Comparison of ENCODE assay signal across 33 mouse cellular contexts in the genomic region with DNA sequence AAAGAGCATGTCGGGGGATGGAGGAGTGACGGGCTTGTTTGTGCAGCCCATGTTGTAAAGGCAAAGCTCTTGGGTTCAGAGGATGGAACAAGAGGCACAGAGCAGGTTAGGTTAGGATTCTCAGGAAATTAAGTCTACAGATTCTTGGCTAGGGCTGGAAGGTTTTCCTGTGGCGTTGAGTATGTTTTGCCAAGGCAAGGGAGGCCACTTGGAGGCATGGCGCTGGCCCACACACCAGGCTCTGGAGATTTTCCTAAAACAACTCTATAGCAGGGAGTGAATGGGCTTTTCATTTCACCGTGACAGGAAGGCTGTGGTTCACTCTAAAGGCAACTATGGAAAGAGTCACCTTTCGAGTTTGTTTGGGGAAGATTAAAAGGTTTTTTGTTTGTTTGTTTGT. TPM values are rescaled to one million over a fixed set of nuclear protein-coding genes. Genes with fewer than 3 reads are reported as not detected.
DNase-seq lines count a peak whose midpoint lies in the region; ATAC-seq and TF ChIP-seq lines count a peak whose summit lies in the region.
"Had no signal": no experiment of that assay in that cellular context is flagged by ENCODE, and none has a peak within 500 bp of the region (broad histone marks: within the 10 kb centered on the region; RNA-seq: fewer than 3 reads in every experiment).

No protein-coding gene starts in this region.

- no peaks in the 10 kb centered on the region for H3K27me3 ChIP-seq in hindbrain, embryonic 16.5 days (replicated peaks; ENCODE audit: control insufficient read depth, insufficient read depth, low read length)
- H3K27me3 ChIP-seq in hindbrain, embryonic 11.5 days (ENCODE audit: control insufficient read depth, insufficient read depth, low read length): no peaks in the 10 kb centered on the region
- no peaks in the 10 kb centered on the region for H3K27me3 ChIP-seq in liver, embryonic 13.5 days
- no peaks in the 10 kb centered on the region for H3K27me3 ChIP-seq in liver, embryonic 11.5 days (replicated peaks; ENCODE audit: control insufficient read depth, insufficient read depth, low read length)
- no peaks in the 10 kb centered on the region for H3K27me3 ChIP-seq in limb, embryonic 14.5 days (ENCODE audit: control insufficient read depth, insufficient read depth, low read length)
- H3K27me3 ChIP-seq in liver, embryonic 16.5 days (ENCODE audit: control insufficient read depth, insufficient read depth, low read depth, low read length): no peaks in the 10 kb centered on the region
- H3K27me3 ChIP-seq: embryonic facial prominence, embryonic 12.5 days; heart, embryonic 13.5 days; neural tube, embryonic 12.5 days had no signal

- H3K9ac ChIP-seq in hindbrain, embryonic 16.5 days (ENCODE audit: low read depth, low read length): no peak overlapping the region
- H3K9ac ChIP-seq in hindbrain, embryonic 11.5 days (ENCODE audit: low read depth, low read length): no peak overlapping the region
- peak overlapping the region; percentile 49 for H3K9ac ChIP-seq in liver, embryonic 13.5 days
- H3K9ac ChIP-seq in liver, embryonic 11.5 days (ENCODE audit: low read depth, low read length): no peak overlapping the region
- H3K9ac ChIP-seq in limb, embryonic 14.5 days (ENCODE audit: low read depth, low read length, severe bottlenecking): no peak overlapping the region
- H3K9ac ChIP-seq in liver, embryonic 16.5 days (ENCODE audit: low read depth, low read length): no peak overlapping the region
- H3K9ac ChIP-seq: embryonic facial prominence, embryonic 12.5 days; heart, embryonic 13.5 days; neural tube, embryonic 12.5 days had no signal

- no peak for DNase-seq in hindbrain, embryonic 11.5 days (ENCODE audit: low spot score)
- DNase-seq in liver, embryonic 13.5 days: no peak
- DNase-seq in liver, embryonic 11.5 days (ENCODE audit: low spot score): no peak
- DNase-seq in limb, embryonic 14.5 days (ENCODE audit: low spot score): peak; percentile 45
- DNase-seq in lung, adult 2 months: no peak
- DNase-seq: adrenal gland, postnatal 25 days; cerebellum, adult 18-20 months; cerebellum, postnatal 25 days; heart, postnatal 10 days; kidney, adult 8-10 months; kidney, postnatal 4 days; layer of hippocampus, adult 9-11 months; lung, adult 18-20 months; lung, postnatal 10 days; right cerebral cortex, adult 18-20 months; right cerebral cortex, postnatal 4 days; thymus, adult 18-20 months; thymus, postnatal 25 days had no signal

- WGBS in hindbrain, embryonic 16.5 days: 63% methylated on average over 6 of the region's 6 CpGs
- 87% methylated on average over 6 of the region's 6 CpGs for WGBS in hindbrain, embryonic 11.5 days
- WGBS in liver, embryonic 13.5 days (ENCODE audit: insufficient replicate concordance): 76% methylated on average over 6 of the region's 6 CpGs
- 86% methylated on average over 6 of the region's 6 CpGs for WGBS in liver, embryonic 11.5 days
- 66% methylated on average over 6 of the region's 6 CpGs for WGBS in limb, embryonic 14.5 days
- 64% methylated on average over 6 of the region's 6 CpGs for WGBS in liver, embryonic 16.5 days (ENCODE audit: insufficient replicate concordance)
- 74% methylated on average over 6 of the region's 6 CpGs for WGBS in lung, adult 2 months

- H3K4me2 ChIP-seq in hindbrain, embryonic 16.5 days (ENCODE audit: low read length): no peak overlapping the region
- no peak overlapping the region for H3K4me2 ChIP-seq in hindbrain, embryonic 11.5 days (replicated peaks; ENCODE audit: low read depth, low read length)
- H3K4me2 ChIP-seq in liver, embryonic 13.5 days: peak overlapping the region; percentile 36
- no peak overlapping the region for H3K4me2 ChIP-seq in liver, embryonic 11.5 days
- H3K4me2 ChIP-seq in limb, embryonic 14.5 days (replicated peaks; ENCODE audit: low read depth, low read length, severe bottlenecking): no peak overlapping the region
- H3K4me2 ChIP-seq in liver, embryonic 16.5 days (ENCODE audit: low read depth, low read length): peak overlapping the region; percentile 10
- H3K4me2 ChIP-seq: embryonic facial prominence, embryonic 12.5 days; heart, embryonic 13.5 days; neural tube, embryonic 12.5 days had no signal

- peaks cover 16% of the 10 kb centered on the region for H3K4me1 ChIP-seq in hindbrain, embryonic 16.5 days (ENCODE audit: control insufficient read depth, insufficient read depth, low read depth, low read length)
- H3K4me1 ChIP-seq in hindbrain, embryonic 11.5 days (replicated peaks; ENCODE audit: control insufficient read depth, insufficient read depth, low read length): no peaks in the 10 kb centered on the region
- H3K4me1 ChIP-seq in liver, embryonic 13.5 days (replicated peaks): peaks cover 76% of the 10 kb centered on the region
- H3K4me1 ChIP-seq in liver, embryonic 11.5 days (replicated peaks; ENCODE audit: control insufficient read depth, insufficient read depth, low read length): peaks cover 6% of the 10 kb centered on the region; the same call in 1 of the 2 replicates
- H3K4me1 ChIP-seq in limb, embryonic 14.5 days (ENCODE audit: control insufficient read depth, insufficient read depth, low read length): peaks cover 9% of the 10 kb centered on the region; the same call in 1 of the 2 replicates
- H3K4me1 ChIP-seq in liver, embryonic 16.5 days (ENCODE audit: control insufficient read depth, low read depth, low read length): peaks cover 44% of the 10 kb centered on the region
- H3K4me1 ChIP-seq in lung, adult 2 months (ENCODE audit: control insufficient read depth, insufficient read depth, low read length): no peaks in the 10 kb centered on the region

- ATAC-seq in hindbrain, embryonic 16.5 days: no peak
- ATAC-seq in hindbrain, embryonic 11.5 days (ENCODE audit: low FRiP score): no peak
- no peak for ATAC-seq in liver, embryonic 13.5 days (ENCODE audit: low read depth)
- no peak for ATAC-seq in liver, embryonic 11.5 days (replicated peaks; ENCODE audit: low FRiP score)
- no peak for ATAC-seq in limb, embryonic 14.5 days (ENCODE audit: low FRiP score, low read depth)
- ATAC-seq in liver, embryonic 16.5 days (ENCODE audit: low read depth): no peak
- ATAC-seq: CD4-positive, CD25-positive, alpha-beta regulatory T cell, adult 4 months; forebrain, embryonic 16.5 days; intestine, embryonic 16.5 days; midbrain, embryonic 16.5 days had no signal

- no peaks in the 10 kb centered on the region for H3K36me3 ChIP-seq in hindbrain, embryonic 16.5 days (ENCODE audit: control insufficient read depth, insufficient read depth, low read length)
- H3K36me3 ChIP-seq in hindbrain, embryonic 11.5 days (ENCODE audit: control insufficient read depth, insufficient read depth, low read length): no peaks in the 10 kb centered on the region
- H3K36me3 ChIP-seq in liver, embryonic 13.5 days: no peaks in the 10 kb centered on the region
- no peaks in the 10 kb centered on the region for H3K36me3 ChIP-seq in liver, embryonic 11.5 days (ENCODE audit: control insufficient read depth, insufficient read depth, low read length)
- H3K36me3 ChIP-seq in limb, embryonic 14.5 days (ENCODE audit: control insufficient read depth, insufficient read depth, low read length): no peaks in the 10 kb centered on the region
- H3K36me3 ChIP-seq in liver, embryonic 16.5 days (ENCODE audit: control insufficient read depth, insufficient read depth): no peaks in the 10 kb centered on the region
- H3K36me3 ChIP-seq: embryonic facial prominence, embryonic 12.5 days; heart, embryonic 13.5 days; neural tube, embryonic 12.5 days had no signal

- 0 out of 2 replicates have a peak overlapping the region, but pooled peaks have one; percentile 5 for H3K27ac ChIP-seq in hindbrain, embryonic 16.5 days (ENCODE audit: low read depth, low read length)
- no peak overlapping the region for H3K27ac ChIP-seq in hindbrain, embryonic 11.5 days (ENCODE audit: low read depth, low read length)
- peak overlapping the region; percentile 77 for H3K27ac ChIP-seq in liver, embryonic 13.5 days
- H3K27ac ChIP-seq in liver, embryonic 11.5 days (ENCODE audit: low read depth, low read length): no peak overlapping the region
- H3K27ac ChIP-seq in limb, embryonic 14.5 days (replicated peaks; ENCODE audit: low read depth, low read length): peak overlapping the region; percentile 68
- H3K27ac ChIP-seq in liver, embryonic 16.5 days (ENCODE audit: low read length): no peak overlapping the region
- H3K27ac ChIP-seq: embryonic facial prominence, embryonic 12.5 days; forebrain, embryonic 10.5 days; heart, embryonic 13.5 days; kidney, postnatal 0 days; macrophage; midbrain, embryonic 10.5 days; neural tube, embryonic 12.5 days; stomach, postnatal 0 days had no signal

- no peak for TF ChIP-seq POLR2A in limb, embryonic 14.5 days (IDR thresholded peaks at IDR 0.05; ENCODE audit: borderline replicate concordance, extremely low read depth, insufficient read depth, insufficient read length)
- TF ChIP-seq POLR2A in lung, adult 2 months (IDR thresholded peaks at IDR 0.05; ENCODE audit: borderline replicate concordance, extremely low read depth, low read depth, low read length): no peak

- no peak for TF ChIP-seq CTCF in lung, adult 2 months (IDR thresholded peaks at IDR 0.05; ENCODE audit: insufficient read depth, low read length)

- no peaks in the 10 kb centered on the region for H3K9me3 ChIP-seq in hindbrain, embryonic 16.5 days (ENCODE audit: control insufficient read depth, low read length)
- H3K9me3 ChIP-seq in hindbrain, embryonic 11.5 days (ENCODE audit: control insufficient read depth, low read length): no peaks in the 10 kb centered on the region
- H3K9me3 ChIP-seq in liver, embryonic 13.5 days (replicated peaks): no peaks in the 10 kb centered on the region
- no peaks in the 10 kb centered on the region for H3K9me3 ChIP-seq in liver, embryonic 11.5 days (ENCODE audit: control insufficient read depth, low read length)
- H3K9me3 ChIP-seq in limb, embryonic 14.5 days (ENCODE audit: control insufficient read depth, low read length): no peaks in the 10 kb centered on the region
- H3K9me3 ChIP-seq in liver, embryonic 16.5 days (replicated peaks; ENCODE audit: control insufficient read depth, low read length): no peaks in the 10 kb centered on the region
- H3K9me3 ChIP-seq: embryonic facial prominence, embryonic 12.5 days; forebrain, embryonic 10.5 days; heart, embryonic 13.5 days; midbrain, embryonic 10.5 days; neural tube, embryonic 12.5 days had no signal

- H3K4me3 ChIP-seq in hindbrain, embryonic 16.5 days (ENCODE audit: low read length): no peak overlapping the region
- no peak overlapping the region for H3K4me3 ChIP-seq in hindbrain, embryonic 11.5 days (ENCODE audit: low read depth, low read length)
- H3K4me3 ChIP-seq in liver, embryonic 13.5 days (replicated peaks): no peak overlapping the region
- H3K4me3 ChIP-seq in liver, embryonic 11.5 days (ENCODE audit: low read depth, low read length): no peak overlapping the region
- no peak overlapping the region for H3K4me3 ChIP-seq in limb, embryonic 14.5 days (replicated peaks; ENCODE audit: low read length)
- H3K4me3 ChIP-seq in liver, embryonic 16.5 days (ENCODE audit: low read depth, low read length): no peak overlapping the region
- no peak overlapping the region for H3K4me3 ChIP-seq in lung, adult 2 months (replicated peaks; ENCODE audit: extremely low read depth, low read depth, low read length)
- H3K4me3 ChIP-seq: embryonic facial prominence, embryonic 12.5 days; forebrain, embryonic 10.5 days; heart, embryonic 13.5 days; midbrain, embryonic 10.5 days; myocyte; neural tube, embryonic 12.5 days had no signal

RNA-seq across cellular contexts. Expression of gene C530008M17Rik, which starts 32.3 kb away (rescaled TPM):
- polyA plus RNA-seq in hindbrain, embryonic 16.5 days (2015; fragmentation: Nextera tagmentation; extraction: Ambion mirVana): 51.0 and 53.4 TPM in 2 replicates
- polyA plus RNA-seq in hindbrain, embryonic 11.5 days (2014; fragmentation: Nextera tagmentation; extraction: Ambion mirVana): 47.5 and 58.5 TPM in 2 replicates
- 7.4 and 7.5 TPM in 2 replicates for polyA plus RNA-seq in liver, embryonic 13.5 days (2015; fragmentation: Nextera tagmentation; extraction: Ambion mirVana)
- polyA plus RNA-seq in liver, embryonic 11.5 days (2014; fragmentation: Nextera tagmentation; extraction: Ambion mirVana): 8.9 and 10.8 TPM in 2 replicates
- 24.0 and 26.5 TPM in 2 replicates for polyA plus RNA-seq in limb, embryonic 14.5 days (2012; rRNA removed)
- polyA plus RNA-seq in limb, embryonic 14.5 days (2014; fragmentation: Nextera tagmentation; extraction: Ambion mirVana): 12.6 and 15.1 TPM in 2 replicates
- polyA plus RNA-seq in liver, embryonic 16.5 days (2015; fragmentation: Nextera tagmentation; extraction: Ambion mirVana): 5.7 and 6.0 TPM in 2 replicates
- polyA plus RNA-seq in lung, adult 2 months (2012; rRNA removed): 4.9 and 6.0 TPM in 2 replicates

Comparison
In these comparisons a context has a peak if more than half of its experiments do, and no peak if none do; other contexts are left out.
1. H3K27ac ChIP-seq: peak in hindbrain, embryonic 16.5 days (single experiment), liver, embryonic 13.5 days (single experiment) and limb, embryonic 14.5 days (single experiment); none in hindbrain, embryonic 11.5 days (single experiment), liver, embryonic 11.5 days (single experiment) and liver, embryonic 16.5 days (single experiment).
2. H3K4me2 ChIP-seq: peak in liver, embryonic 13.5 days (single experiment) and liver, embryonic 16.5 days (single experiment); none in hindbrain, embryonic 16.5 days (single experiment), hindbrain, embryonic 11.5 days (single experiment), liver, embryonic 11.5 days (single experiment) and limb, embryonic 14.5 days (single experiment).